Mouse (Mus musculus): ENCODE results near the gene Vegfa. TPM values are rescaled to one million over a fixed set of nuclear protein-coding genes. Genes with fewer than 3 reads are reported as not detected.
A peak's percentile ranks its signal among the peaks of the same experiment; 100 is the strongest.

Gene Vegfa
- total RNA-seq, 2 experiments from 2014 or later, result 88.1 to 94.7 TPM

DNA sequence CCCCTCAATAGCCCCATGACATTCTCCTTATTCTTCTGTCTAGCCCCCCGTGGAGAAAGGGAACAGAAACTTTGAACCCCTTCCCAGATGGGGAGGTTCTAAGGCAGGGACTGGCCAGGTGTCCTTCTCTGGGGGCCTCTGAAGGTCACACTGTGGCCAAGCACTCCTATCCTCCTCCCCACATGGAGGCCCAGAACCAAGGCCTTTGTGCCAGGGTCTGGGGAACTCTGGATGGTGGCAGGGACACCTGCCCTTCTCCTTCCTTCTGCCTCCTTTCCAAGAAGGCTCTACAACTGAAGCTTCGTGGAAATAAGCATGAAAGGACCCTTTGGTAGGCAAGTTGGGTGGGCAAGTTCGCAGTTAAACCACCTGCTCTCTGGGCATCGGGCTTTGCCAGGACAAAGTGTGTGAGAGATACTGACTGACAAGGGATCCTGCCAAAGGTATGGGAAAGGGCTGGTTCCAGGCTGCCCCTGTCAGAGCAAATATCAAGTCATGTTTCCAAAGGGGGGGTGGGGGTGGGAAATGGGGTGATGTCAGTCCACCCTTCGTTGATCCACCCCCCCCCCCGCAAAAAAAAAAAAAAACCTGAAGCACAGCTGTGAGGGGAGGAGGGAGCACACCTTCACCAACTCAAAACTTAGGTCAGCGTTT, 2.5 kb downstream of the Vegfa start:
- intact Hi-C loops (cut with DNase I), result loop anchor here (5.0 kb wide), 2 partner anchors 103 to 222 kb away; no protein-coding TSS in a partner anchor
- DNase-seq (ENCODE audit: low spot score in 2 of 2), result no peak

GRCm38 (mm10) chr17:46029052-46029553, 3.1 kb downstream of the Vegfa start:
- DNase-seq (ENCODE audit: low spot score in 2 of 2), result no peak
- intact Hi-C loops (cut with DNase I), result no loop called here

GRCm38 (mm10) chr17:46028210-46029051, 3.7 kb downstream of the Vegfa start:
- intact Hi-C loops (cut with DNase I), result no loop called here
- no peak for DNase-seq (ENCODE audit: low spot score in 2 of 2)

GRCm38 (mm10) chr17:46027066-46027917, 4.9 kb downstream of the Vegfa start:
- intact Hi-C loops (cut with DNase I), result no loop called here
- peak; percentile 58 to 63 for DNase-seq (ENCODE audit: low spot score in 2 of 2)

GRCm38 (mm10) chr17:46025927-46026668, 6.1 kb downstream of the Vegfa start:
- DNase-seq (ENCODE audit: low spot score in 2 of 2), result no peak
- intact Hi-C loops (cut with DNase I), result no loop called here

DNA sequence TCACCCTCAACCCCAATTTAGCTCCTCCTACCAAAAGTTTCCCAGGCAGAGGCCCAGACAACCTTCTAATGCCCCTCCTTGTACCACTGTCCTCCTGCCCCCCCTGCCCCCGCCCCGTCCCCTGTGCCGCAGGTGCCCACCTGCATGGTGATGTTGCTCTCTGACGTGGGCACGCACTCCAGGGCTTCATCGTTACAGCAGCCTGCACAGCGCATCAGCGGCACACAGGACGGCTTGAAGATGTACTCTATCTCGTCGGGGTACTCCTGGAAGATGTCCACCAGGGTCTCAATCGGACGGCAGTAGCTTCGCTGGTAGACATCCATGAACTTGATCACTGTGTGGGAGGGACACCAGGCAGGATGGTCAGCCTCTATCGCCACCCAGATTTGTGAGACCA, 7.0 kb downstream of the Vegfa start:
- intact Hi-C loops (cut with DNase I), result no loop called here
- DNase-seq (ENCODE audit: low spot score in 2 of 2), result no peak

- intact Hi-C loops (cut with DNase I), result no loop called here
Measured at GRCm38 (mm10) chr17:46024192-46024591, 8.0 kb downstream of the Vegfa start.

GRCm38 (mm10) chr17:46023572-46023971, 8.6 kb downstream of the Vegfa start:
- intact Hi-C loops (cut with DNase I), result no loop called here

More at GRCm38 (mm10) chr17:46024192-46024591, 8.0 kb downstream of the Vegfa start:
- DNase-seq (ENCODE audit: low spot score in 2 of 2), result no peak

DNA sequence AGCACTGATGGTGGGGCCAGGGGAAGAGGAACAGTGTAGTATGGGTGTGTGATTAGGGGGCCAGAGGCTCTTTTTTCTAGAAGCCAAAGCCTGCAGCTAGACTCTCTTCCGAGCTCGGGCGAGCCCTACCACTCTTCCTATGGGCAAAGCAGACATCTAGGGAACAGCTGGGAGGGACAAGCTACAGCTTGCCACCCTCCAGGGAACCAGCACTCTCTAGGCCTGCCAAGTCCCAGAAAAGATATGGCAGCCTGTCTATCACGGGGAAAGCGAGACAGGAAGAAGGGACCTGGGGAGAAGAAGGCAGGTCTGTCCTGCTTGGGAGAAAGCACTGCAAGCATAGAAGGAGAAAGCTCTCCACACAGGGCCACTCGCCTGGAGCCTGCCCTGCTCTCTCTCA, 9.2 kb downstream of the Vegfa start:
- intact Hi-C loops (cut with DNase I), result no loop called here
- DNase-seq (ENCODE audit: low spot score in 2 of 2), result no peak

More at GRCm38 (mm10) chr17:46023572-46023971, 8.6 kb downstream of the Vegfa start:
- DNase-seq (ENCODE audit: low spot score in 2 of 2), result no peak

- no peak for DNase-seq (ENCODE audit: low spot score in 2 of 2)
- intact Hi-C loops (cut with DNase I), result no loop called here
Measured at GRCm38 (mm10) chr17:46022427-46022826, 9.7 kb downstream of the Vegfa start.

- no peak for DNase-seq (ENCODE audit: low spot score in 2 of 2)
- intact Hi-C loops (cut with DNase I), result no loop called here
Measured at GRCm38 (mm10) chr17:46021760-46022159, 10.4 kb downstream of the Vegfa start.

DNA sequence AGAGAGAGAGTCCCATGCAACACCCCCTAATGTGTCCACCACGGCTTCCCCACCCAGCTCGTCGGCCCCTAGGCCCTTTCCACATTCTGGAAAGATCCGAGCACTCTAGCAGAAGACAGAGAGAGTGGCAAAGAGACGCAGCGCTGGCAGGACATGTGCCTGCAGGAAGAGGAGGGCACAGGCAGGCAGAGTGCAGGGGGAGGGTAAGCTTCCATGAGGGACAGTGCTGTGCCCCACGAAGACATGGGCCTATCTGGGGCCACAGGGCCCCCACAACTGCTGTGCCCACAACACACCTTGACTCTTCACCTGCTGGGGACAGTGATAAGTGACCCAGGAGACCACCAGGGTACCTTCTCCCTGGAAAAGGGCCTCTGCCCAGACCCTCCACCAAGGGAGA, 11.0 kb downstream of the Vegfa start:
- intact Hi-C loops (cut with DNase I), result no loop called here
- DNase-seq (ENCODE audit: low spot score in 2 of 2), result no peak

DNA sequence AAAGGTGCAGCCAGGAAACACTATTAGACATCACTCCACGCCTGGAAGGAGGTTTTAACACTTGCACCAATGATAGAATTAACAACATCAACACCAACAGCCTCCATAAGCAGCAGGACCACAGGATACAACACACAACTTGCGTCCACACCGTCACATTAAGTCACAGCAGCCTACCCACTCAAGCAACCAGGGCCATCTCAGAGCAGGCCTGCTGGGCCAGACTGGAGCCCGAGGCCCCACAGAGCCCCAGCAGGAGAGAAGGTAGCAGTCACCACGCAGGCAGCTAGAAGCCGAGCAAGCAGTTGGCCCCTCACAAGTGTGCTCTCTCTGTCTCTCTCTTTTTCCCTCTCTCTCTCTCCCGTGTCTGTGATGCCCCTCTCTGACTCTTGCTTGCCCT, 11.6 kb downstream of the Vegfa start:
- intact Hi-C loops (cut with DNase I), result no loop called here
- no peak for DNase-seq (ENCODE audit: low spot score in 2 of 2)

- intact Hi-C loops (cut with DNase I), result no loop called here
Measured at GRCm38 (mm10) chr17:46018736-46019004, 13.5 kb downstream of the Vegfa start.

GRCm38 (mm10) chr17:46017946-46018735, 14.0 kb downstream of the Vegfa start:
- intact Hi-C loops (cut with DNase I), result no loop called here
- DNase-seq (ENCODE audit: low spot score in 2 of 2), result no peak

More at GRCm38 (mm10) chr17:46018736-46019004, 13.5 kb downstream of the Vegfa start:
- DNase-seq (ENCODE audit: low spot score in 2 of 2), result no peak

- DNase-seq (ENCODE audit: low spot score in 2 of 2), result no peak
- intact Hi-C loops (cut with DNase I), result no loop called here
Measured at GRCm38 (mm10) chr17:46016617-46017016, 15.6 kb downstream of the Vegfa start.

GRCm38 (mm10) chr17:46015967-46016366, 16.2 kb downstream of the Vegfa start:
- intact Hi-C loops (cut with DNase I), result no loop called here
- no peak for DNase-seq (ENCODE audit: low spot score in 2 of 2)

GRCm38 (mm10) chr17:46014935-46015334, 17.2 kb downstream of the Vegfa start:
- intact Hi-C loops (cut with DNase I), result no loop called here
- DNase-seq (ENCODE audit: low spot score in 2 of 2), result no peak

Measured in left cerebral cortex, postnatal 14 days (tissue).